Mouse (Mus musculus) c-Kit-positive CD71-positive TER-119-positive erythroid progenitor cells, embryonic 14.5 days (primary cell): Measurements from ENCODE around the gene Rab35.

Experiments
- DNase-seq: peaks from one replicate; pipeline ENCODE4 v3.0.0-alpha.2; 2013; ENCODE audit warnings: low spot score

Gene Rab35

GRCm38 (mm10) chr5:115649699-115650098, 18.0 kb downstream of the Rab35 start:
- DNase-seq: no peak

GRCm38 (mm10) chr5:115650885-115651284, 19.2 kb downstream of the Rab35 start:
- DNase-seq: no peak

GRCm38 (mm10) chr5:115651821-115652220, 20.1 kb downstream of the Rab35 start:
- no peak for DNase-seq

- peak; percentile 98 for DNase-seq
Measured at GRCm38 (mm10) chr5:115652681-115653575, 21.2 kb downstream of the Rab35 start.

- no peak for DNase-seq
Measured at GRCm38 (mm10) chr5:115653776-115654175, 22.1 kb downstream of the Rab35 start.

GRCm38 (mm10) chr5:115656677-115657076, 25.0 kb downstream of the Rab35 start:
- DNase-seq: no peak

GRCm38 (mm10) chr5:115657234-115657633, 25.5 kb downstream of the Rab35 start:
- DNase-seq: no peak

GRCm38 (mm10) chr5:115658352-115658751, 26.6 kb downstream of the Rab35 start:
- no peak for DNase-seq

GRCm38 (mm10) chr5:115662658-115663057, 30.9 kb downstream of the Rab35 start:
- DNase-seq: no peak

- DNase-seq: no peak
Measured at GRCm38 (mm10) chr5:115666366-115667065, 34.8 kb downstream of the Rab35 start.

GRCm38 (mm10) chr5:115667210-115667609, 35.5 kb downstream of the Rab35 start:
- DNase-seq: no peak

- no peak for DNase-seq
Measured at GRCm38 (mm10) chr5:115667894-115668293, 36.2 kb downstream of the Rab35 start.

- no peak for DNase-seq
Measured at GRCm38 (mm10) chr5:115668986-115669385, 37.3 kb downstream of the Rab35 start.

GRCm38 (mm10) chr5:115669974-115670373, 38.3 kb downstream of the Rab35 start:
- DNase-seq: no peak

- DNase-seq: no peak
Measured at GRCm38 (mm10) chr5:115670406-115670805, 38.7 kb downstream of the Rab35 start.

GRCm38 (mm10) chr5:115671846-115672245, 40.1 kb downstream of the Rab35 start:
- no peak for DNase-seq

GRCm38 (mm10) chr5:115685126-115685525, 53.4 kb downstream of the Rab35 start:
- DNase-seq: no peak

GRCm38 (mm10) chr5:115686716-115687115, 55.0 kb downstream of the Rab35 start:
- no peak for DNase-seq

GRCm38 (mm10) chr5:115693271-115693670, 61.6 kb downstream of the Rab35 start:
- DNase-seq: no peak

GRCm38 (mm10) chr5:115695191-115695770, 63.6 kb downstream of the Rab35 start:
- no peak for DNase-seq

GRCm38 (mm10) chr5:115696811-115697210, 65.1 kb downstream of the Rab35 start:
- no peak for DNase-seq
